Mouse (Mus musculus) thymus, adult 2 months (tissue): ENCODE measurements around the gene Pld5.

Experiments
- CTCF ChIP-seq: fragments of 200-500 bp; IDR thresholded peaks from 2 replicates; pipeline ENCODE4 v1.5.1; 2012; ENCODE audit warnings: mild to moderate bottlenecking, control low read depth, low read length, moderate library complexity, borderline replicate concordance; ENCODE audit not compliant: control insufficient read depth, poor library complexity, insufficient read depth; ENCODE audit errors: extremely low read depth
- POLR2A ChIP-seq: fragments of 200-500 bp; IDR thresholded peaks from 2 replicates; pipeline ENCODE4 v1.6.1; 2012; ENCODE audit warnings: mild to moderate bottlenecking, low read length, control low read depth, moderate library complexity; ENCODE audit not compliant: control insufficient read depth, poor library complexity, insufficient read depth; ENCODE audit errors: extremely low read depth

DNA sequence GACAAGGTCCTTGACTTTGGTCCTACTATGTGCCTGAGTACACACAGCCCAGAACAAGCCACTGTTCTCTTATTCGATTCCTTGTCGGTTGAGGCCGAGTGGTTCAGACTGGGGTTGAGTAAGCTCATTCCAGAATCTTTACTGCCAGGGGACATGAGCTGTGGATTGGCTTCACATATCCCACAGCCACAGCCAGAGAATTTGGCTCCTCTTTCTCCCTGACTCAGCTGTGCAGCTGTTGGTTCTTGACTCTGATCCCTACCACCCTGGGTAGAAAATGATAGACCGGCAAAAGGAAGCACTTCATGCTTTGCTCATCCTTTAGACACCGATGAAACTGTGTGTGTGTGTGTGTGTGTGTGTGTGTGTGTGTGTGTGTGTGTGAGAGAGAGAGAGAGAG, 343.7 kb downstream of the Pld5 start:
- TF ChIP-seq CTCF (no peak), POLR2A (no peak)
